Mouse (Mus musculus) liver, embryonic 11.5 days (tissue): ENCODE results near the gene Rpp25. TPM values are rescaled to one million over a fixed set of nuclear protein-coding genes. Genes with fewer than 3 reads are reported as not detected.

ENCODE experiments used
- ATAC-seq: fragments of 200-750 bp; cut with Nextera tagmentation; replicated peaks from 2 replicates; pipeline ENCODE4 v1.8.0; 2017; ENCODE audit warnings: moderate number of reproducible peaks, mild to moderate bottlenecking, moderate TSS enrichment, moderate library complexity; ENCODE audit not compliant: low FRiP score
- DNase-seq: peaks from one replicate; pipeline ENCODE4 v3.0.0-alpha.2; 2017; ENCODE audit warnings: low spot score
- H3K27ac ChIP-seq: fragments of 300-500 bp; sonication (generic); 2 replicates; pipeline ENCODE4 v1.5.1; 2014; ENCODE audit warnings: mild to moderate bottlenecking, low read depth, low read length, control low read depth
- H3K27me3 ChIP-seq: fragments of 300-500 bp; sonication (generic); replicated peaks from 2 replicates; pipeline ENCODE4 v1.6.1; 2014; ENCODE audit warnings: low read length, mixed read lengths; ENCODE audit not compliant: control insufficient read depth, insufficient read depth
- H3K36me3 ChIP-seq: fragments of 300-500 bp; sonication (generic); 2 replicates; pipeline ENCODE4 v1.6.1; 2014; ENCODE audit warnings: mild to moderate bottlenecking, low read length, moderate library complexity, mixed read lengths; ENCODE audit not compliant: control insufficient read depth, insufficient read depth
- H3K4me1 ChIP-seq: fragments of 300-500 bp; sonication (generic); replicated peaks from 2 replicates; pipeline ENCODE4 v1.6.1; 2014; ENCODE audit warnings: low read length, mixed read lengths; ENCODE audit not compliant: control insufficient read depth, insufficient read depth
- H3K4me2 ChIP-seq: fragments of 300-500 bp; sonication (generic); 2 replicates; pipeline ENCODE4 v1.6.1; 2014; ENCODE audit warnings: mild to moderate bottlenecking, control low read depth, moderate library complexity
- H3K4me3 ChIP-seq: fragments of 300-500 bp; sonication (generic); 2 replicates; pipeline ENCODE4 v1.5.1; 2014; ENCODE audit warnings: low read depth, low read length, control low read depth
- H3K9ac ChIP-seq: fragments of 300-500 bp; sonication (generic); 2 replicates; pipeline ENCODE4 v1.6.1; 2014; ENCODE audit warnings: low read depth, low read length, control low read depth
- H3K9me3 ChIP-seq: fragments of 300-500 bp; sonication (generic); 2 replicates; pipeline ENCODE4 v1.6.1; 2016; ENCODE audit warnings: low read length, inconsistent platforms, mixed read lengths; ENCODE audit not compliant: control insufficient read depth
- whole genome bisulfite sequencing: fragments of 180-500 bp; shearing (Covaris S2); extraction: QIAGEN DNeasy Blood & Tissue Kit; methylation state at CpG from one replicate; pipeline ENCODE4 v1.1.7; 2014; 5-methylcytosine and 5-hydroxymethylcytosine counted together
- polyA plus RNA-seq: library from polyadenylated mRNA; unstranded; fragments of >200 nt; fragmentation: Nextera tagmentation; extraction: Ambion mirVana; gene quantifications from 2 replicates; pipeline ENCODE4 v1.2.1, GENCODE M21; 2014

Gene Rpp25
- polyA plus RNA-seq, 1 experiment from 2014 or later, result 3.1 TPM

- ATAC-seq (no peak), DNase-seq (no peak)
- no peak overlapping the region for H3K9ac ChIP-seq
- WGBS, result 71% methylated on average over 1 of the region's 1 CpGs
- H3K27ac ChIP-seq, result no peak overlapping the region
- H3K9me3 ChIP-seq, result no peaks in the 10 kb centered on the region
- H3K4me2 ChIP-seq, result no peak overlapping the region
- no peaks in the 10 kb centered on the region for H3K27me3 ChIP-seq
- no peaks in the 10 kb centered on the region for H3K36me3 ChIP-seq
- peaks cover 10% of the 10 kb centered on the region for H3K4me1 ChIP-seq
- no peak overlapping the region for H3K4me3 ChIP-seq
These were observed 19.9 kb downstream of the Rpp25 start for GRCm38 (mm10) chr9:57523754-57524153.

GRCm38 (mm10) chr9:57524439-57524838 lies 20.6 kb downstream of the Rpp25 start:
- no peak overlapping the region for H3K27ac ChIP-seq
- H3K9ac ChIP-seq, result 0 out of 2 replicates have a peak overlapping the region, but pooled peaks have one; percentile 15
- no peak for DNase-seq
- peak overlapping the region; percentile 15; the same call in 1 of the 2 replicates for H3K4me2 ChIP-seq
- ATAC-seq, result no peak
- H3K9me3 ChIP-seq, result no peaks in the 10 kb centered on the region
- no peak overlapping the region for H3K4me3 ChIP-seq
- peaks cover 10% of the 10 kb centered on the region for H3K4me1 ChIP-seq
- H3K27me3 ChIP-seq, result no peaks in the 10 kb centered on the region
- H3K36me3 ChIP-seq, result no peaks in the 10 kb centered on the region

GRCm38 (mm10) chr9:57525516-57525915 lies 21.7 kb downstream of the Rpp25 start:
- no peaks in the 10 kb centered on the region for H3K36me3 ChIP-seq
- no peak overlapping the region for H3K27ac ChIP-seq
- H3K4me1 ChIP-seq, result peaks cover 10% of the 10 kb centered on the region
- WGBS, result 77% methylated on average over 2 of the region's 2 CpGs
- H3K4me3 ChIP-seq, result no peak overlapping the region
- DNase-seq (no peak), ATAC-seq (no peak)
- H3K4me2 ChIP-seq, result no peak overlapping the region
- H3K27me3 ChIP-seq, result no peaks in the 10 kb centered on the region
- no peaks in the 10 kb centered on the region for H3K9me3 ChIP-seq
- no peak overlapping the region for H3K9ac ChIP-seq

GRCm38 (mm10) chr9:57526435-57526834 lies 22.6 kb downstream of the Rpp25 start:
- DNase-seq (no peak), ATAC-seq (no peak)
- Histone ChIP-seq H3K9me3 (no peaks in the 10 kb centered on the region), H3K4me2 (no peak overlapping the region), H3K27me3 (no peaks in the 10 kb centered on the region), H3K4me3 (no peak overlapping the region), H3K4me1 (peaks cover 10% of the 10 kb centered on the region), H3K27ac (no peak overlapping the region), H3K9ac (no peak overlapping the region), H3K36me3 (peaks cover 3% of the 10 kb centered on the region; the same call in 1 of the 2 replicates)

- no peak for ATAC-seq
- peaks cover 7% of the 10 kb centered on the region; the same call in 1 of the 2 replicates for H3K36me3 ChIP-seq
These were observed 28.1 kb downstream of the Rpp25 start for GRCm38 (mm10) chr9:57531946-57532345.

GRCm38 (mm10) chr9:57536362-57536761 lies 32.5 kb downstream of the Rpp25 start:
- H3K27me3 ChIP-seq, result no peaks in the 10 kb centered on the region
- 0 out of 2 replicates have a peak overlapping the region, but pooled peaks have one; percentile 84 for H3K27ac ChIP-seq
- ATAC-seq (no peak), DNase-seq (no peak)
- 84% methylated on average over 5 of the region's 5 CpGs for WGBS
- H3K9ac ChIP-seq, result peak overlapping the region; percentile 96
- peak overlapping the region; percentile 89 for H3K4me2 ChIP-seq
- peak overlapping the region; percentile 84; the same call in 1 of the 2 replicates for H3K4me3 ChIP-seq
- H3K4me1 ChIP-seq, result peaks cover 19% of the 10 kb centered on the region
- no peaks in the 10 kb centered on the region for H3K9me3 ChIP-seq
- H3K36me3 ChIP-seq, result peaks cover 24% of the 10 kb centered on the region

More at GRCm38 (mm10) chr9:57531946-57532345, 28.1 kb downstream of the Rpp25 start:
- Histone ChIP-seq H3K27ac (no peak overlapping the region), H3K27me3 (no peaks in the 10 kb centered on the region), H3K9me3 (no peaks in the 10 kb centered on the region), H3K4me3 (no peak overlapping the region), H3K4me1 (0 out of 2 replicates have a peak, but pooled peaks cover 5% of the 10 kb centered on the region), H3K9ac (no peak overlapping the region), H3K4me2 (no peak overlapping the region)
- 77% methylated on average over 1 of the region's 1 CpGs for WGBS
- DNase-seq, result no peak

GRCm38 (mm10) chr9:57537044-57537727 lies 33.4 kb downstream of the Rpp25 start, which contains the start of gene Fam219b:
Gene Fam219b, plus strand, starts transcription at chr9:57537528.
- Histone ChIP-seq H3K9ac (peak within 1 kb of the TSS; percentile 96), H3K4me1 (peaks cover 19% of the 10 kb centered on the region), H3K4me3 (peak within 1 kb of the TSS; percentile 84), H3K36me3 (peaks cover 22% of the 10 kb centered on the region), H3K27me3 (no peaks in the 10 kb centered on the region), H3K4me2 (peak within 1 kb of the TSS; percentile 89), H3K27ac (peak within 1 kb of the TSS; percentile 84), H3K9me3 (no peaks in the 10 kb centered on the region)
- peak; percentile 83 for DNase-seq
- WGBS, result 3% methylated on average over 45 of the region's 45 CpGs
- ATAC-seq, result peak; percentile 86

- H3K9ac ChIP-seq, result peak overlapping the region; percentile 96
- no peak for DNase-seq
These were observed 33.9 kb downstream of the Rpp25 start for GRCm38 (mm10) chr9:57537728-57538181.

GRCm38 (mm10) chr9:57539550-57539949 lies 35.7 kb downstream of the Rpp25 start:
- Histone ChIP-seq H3K9me3 (no peaks in the 10 kb centered on the region), H3K4me1 (peaks cover 19% of the 10 kb centered on the region), H3K27me3 (no peaks in the 10 kb centered on the region), H3K4me2 (no peak overlapping the region), H3K27ac (no peak overlapping the region), H3K4me3 (no peak overlapping the region), H3K9ac (no peak overlapping the region), H3K36me3 (peaks cover 36% of the 10 kb centered on the region)
- WGBS, result 84% methylated on average over 2 of the region's 2 CpGs
- no peak for ATAC-seq
- DNase-seq, result no peak

More at GRCm38 (mm10) chr9:57537728-57538181, 33.9 kb downstream of the Rpp25 start:
- H3K4me1 ChIP-seq, result peaks cover 19% of the 10 kb centered on the region
- peak; percentile 59 for ATAC-seq
- peak overlapping the region; percentile 89 for H3K4me2 ChIP-seq
- H3K27ac ChIP-seq, result peak overlapping the region; percentile 84
- H3K27me3 ChIP-seq, result no peaks in the 10 kb centered on the region
- H3K4me3 ChIP-seq, result peak overlapping the region; percentile 84
- whole genome bisulfite sequencing, result under 1% methylated on average over 24 of the region's 24 CpGs
- H3K36me3 ChIP-seq, result peaks cover 24% of the 10 kb centered on the region
- H3K9me3 ChIP-seq, result no peaks in the 10 kb centered on the region
